Mouse (Mus musculus) left cerebral cortex, adult 9 months (tissue): ENCODE measurements at regions not wholly inside any gene's neighbourhood (a gene's known extent, or its start where the extent isn't known, plus 50 kb on each side); places are given as distances from the start of the nearest gene placed in this dataset.

Experiments used
- DNase-seq, 2 experiments: peaks; one replicate each; pipeline ENCODE4 v3.0.0; 2022; ENCODE audit warnings: low spot score in 2 of 2

DNA sequence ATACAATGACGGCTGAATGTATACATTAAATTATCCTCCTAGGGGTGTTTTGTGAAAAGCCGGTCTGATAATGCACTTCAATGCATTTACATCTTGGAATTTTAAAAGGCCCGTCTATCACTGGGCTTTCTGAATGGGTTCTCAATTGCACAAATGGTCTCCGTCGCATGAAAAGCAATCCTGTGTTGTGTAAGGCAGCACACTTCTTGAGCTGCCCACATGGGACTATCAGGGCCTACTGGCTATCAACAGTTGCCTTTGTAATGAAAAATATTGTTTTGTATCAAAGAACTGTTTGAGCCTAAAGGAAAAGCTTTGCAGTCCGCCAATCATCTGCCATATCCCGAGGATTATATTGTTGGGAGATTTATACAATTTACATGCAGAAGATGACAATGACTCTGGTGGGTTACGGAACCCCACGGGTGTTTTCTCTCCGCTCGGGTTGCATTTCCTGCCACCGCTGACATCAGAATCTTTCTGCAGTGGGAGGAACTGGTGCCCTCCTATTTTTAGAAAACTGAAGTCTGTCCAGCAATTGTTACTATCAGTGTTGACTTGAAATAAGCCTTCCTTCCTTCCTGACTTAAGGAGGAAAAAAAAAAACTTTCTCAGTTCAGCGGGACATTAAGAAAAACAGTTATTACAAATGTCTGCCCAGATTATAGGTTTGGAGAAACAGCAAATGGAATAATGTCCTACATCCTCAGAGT is 118.7 kb downstream of the Tmem26 start:
- DNase-seq, result no peak

DNA sequence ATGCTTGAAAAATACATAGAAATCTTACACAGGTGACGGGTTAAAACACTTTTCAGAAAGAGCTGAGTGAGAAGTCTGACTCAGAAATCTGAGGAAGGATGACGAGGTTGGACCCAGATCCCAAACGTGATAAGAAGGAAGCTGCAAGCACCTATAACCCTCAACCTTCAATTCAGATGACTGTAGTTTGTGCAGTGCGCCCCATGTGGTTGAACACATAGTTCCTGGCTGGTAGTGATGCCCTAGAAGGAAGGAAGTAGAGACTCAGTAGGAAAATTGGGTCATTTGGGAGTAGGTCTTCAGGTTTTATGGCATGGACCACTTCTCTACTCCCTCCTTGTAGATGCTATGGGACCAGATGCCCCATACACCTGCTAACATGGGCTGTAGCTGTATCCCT is 120.6 kb downstream of the Tmem26 start:
- no peak for DNase-seq

DNA sequence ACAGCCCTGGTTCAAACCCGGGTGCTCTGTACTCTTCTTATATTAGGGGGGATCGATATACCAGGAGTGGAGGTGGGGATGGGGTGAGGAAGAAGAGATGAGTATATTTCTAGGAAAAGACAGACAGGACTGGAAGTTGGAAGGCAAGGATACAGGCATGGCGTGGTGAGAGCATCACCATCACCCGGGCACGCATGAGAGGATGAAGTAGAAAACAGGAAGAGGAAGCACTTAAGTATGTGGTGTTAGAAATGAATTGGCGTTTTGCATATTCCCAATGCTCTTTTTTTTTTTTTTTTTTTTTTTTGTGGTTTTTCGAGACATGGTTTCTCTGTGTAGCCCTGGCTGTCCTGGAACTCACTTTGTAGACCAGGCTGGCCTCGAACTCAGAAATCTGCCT is 121.2 kb downstream of the Tmem26 start:
- DNase-seq, result no peak

DNA sequence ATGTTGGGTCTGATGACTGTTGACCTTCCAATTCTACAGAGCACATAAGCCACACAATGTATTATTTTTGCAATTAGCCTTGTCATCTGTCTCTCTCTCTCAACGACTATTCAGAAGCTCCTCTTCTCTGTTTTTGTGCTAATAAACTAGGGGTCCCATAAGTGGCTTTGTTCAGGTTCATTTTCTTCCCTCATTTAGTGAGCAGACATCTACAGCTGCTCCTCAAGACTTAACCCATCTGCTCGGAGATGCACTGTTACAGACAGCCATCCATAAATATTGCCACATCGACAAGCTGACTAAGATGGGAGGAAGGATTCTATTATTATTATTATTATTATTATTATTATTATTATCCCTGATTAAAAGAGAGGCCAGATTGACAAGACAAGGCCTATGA is 127.7 kb downstream of the Tmem26 start:
- DNase-seq, result no peak

DNA sequence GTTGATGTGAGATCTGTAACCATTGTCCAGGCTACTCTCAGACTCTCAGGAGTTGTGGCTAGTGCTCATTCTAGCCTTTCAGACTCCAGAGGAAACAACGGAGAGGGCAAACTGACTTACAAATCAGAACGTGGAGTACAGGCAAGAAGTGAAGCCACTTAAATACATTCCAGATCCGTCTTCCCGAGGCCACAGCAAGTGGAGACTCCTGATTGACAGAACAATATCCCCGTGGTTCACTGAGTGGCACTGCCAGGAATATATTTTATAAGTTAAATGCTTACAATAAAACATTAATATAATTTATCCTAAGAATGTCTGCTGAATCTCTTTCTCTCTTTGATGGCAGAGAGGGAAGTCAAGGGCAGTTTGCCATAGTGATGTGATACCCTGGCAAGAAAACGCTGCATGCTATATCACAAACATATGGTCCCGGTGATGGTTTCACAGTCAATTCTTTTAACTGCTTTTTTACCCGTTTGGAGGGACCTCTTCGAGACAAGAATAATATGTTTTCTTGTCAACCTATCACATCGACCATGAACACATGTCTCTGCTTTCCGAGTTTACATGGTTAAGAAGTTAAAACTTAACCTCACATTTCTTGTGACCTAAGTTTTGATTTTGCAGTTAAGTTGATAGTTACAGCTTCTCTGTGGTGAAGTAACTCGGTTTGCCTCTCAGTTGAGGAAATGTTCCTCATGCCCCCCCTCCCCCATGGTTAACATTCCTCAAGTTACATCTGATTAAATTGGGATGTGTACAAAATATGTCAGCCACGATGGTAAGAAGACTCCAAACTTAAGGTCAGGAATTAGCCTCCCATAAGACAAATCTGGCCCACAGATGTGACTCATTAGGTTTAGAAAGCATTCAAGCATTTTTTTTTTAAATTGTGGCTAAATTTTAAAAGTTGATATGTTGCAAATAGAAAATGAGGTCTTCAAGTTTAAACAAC is 132.8 kb downstream of the Tmem26 start:
- DNase-seq, result no peak

DNA sequence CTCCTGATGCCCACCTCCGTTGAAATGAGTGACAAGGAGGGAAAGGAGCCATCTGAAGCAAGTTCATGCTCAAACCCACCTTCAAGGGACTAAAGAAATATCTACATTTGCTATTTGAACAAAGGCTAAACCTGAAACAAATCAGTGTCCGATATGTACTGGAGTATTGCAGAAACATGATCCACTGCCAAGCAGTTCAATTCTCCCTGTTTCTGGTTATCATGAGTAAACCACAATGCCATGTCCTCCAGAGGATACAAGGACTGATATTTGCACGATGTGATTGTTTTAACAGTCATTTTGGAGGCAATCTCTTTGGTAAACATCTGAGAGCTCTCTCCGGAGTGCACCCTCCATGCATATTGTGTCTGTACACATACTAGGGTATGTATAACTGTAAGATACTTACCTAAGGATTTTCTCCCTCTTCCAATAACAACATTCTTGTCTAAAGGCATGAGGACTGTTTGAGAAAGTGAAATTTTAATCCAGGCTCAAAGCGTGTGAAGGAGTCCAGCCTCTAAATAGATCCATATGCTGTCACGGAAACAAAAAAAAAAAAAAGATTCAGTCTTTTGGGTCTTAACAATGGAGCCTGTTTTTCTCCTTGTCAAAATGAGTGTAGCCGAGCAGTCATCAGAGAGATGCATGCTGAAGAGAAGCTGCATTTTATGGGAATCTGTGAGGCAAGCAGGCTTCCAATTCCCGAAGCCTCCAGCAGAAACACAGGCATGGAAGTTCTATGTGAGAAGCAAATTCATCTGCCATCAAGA is 141.3 kb downstream of the Tmem26 start:
- no peak for DNase-seq

DNA sequence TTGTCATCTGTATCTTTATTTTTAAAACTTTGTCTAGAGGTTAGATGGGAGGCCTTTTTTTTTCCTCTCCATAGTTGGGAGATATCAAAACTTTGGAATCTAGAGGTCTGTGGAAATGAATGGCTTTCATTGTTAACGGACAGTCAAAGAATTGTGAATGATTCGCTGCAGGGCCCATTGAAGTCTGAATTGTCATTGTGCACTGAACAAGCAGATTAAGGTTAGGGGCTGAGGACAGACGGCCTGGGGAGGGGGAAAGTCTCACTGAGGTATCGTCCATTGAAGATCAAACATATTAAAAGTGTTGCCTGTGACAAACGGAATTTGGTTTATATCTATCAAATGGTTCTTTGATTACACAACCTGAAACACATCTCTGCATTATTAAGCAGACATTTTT is 142.3 kb downstream of the Tmem26 start:
- DNase-seq, result no peak

DNA sequence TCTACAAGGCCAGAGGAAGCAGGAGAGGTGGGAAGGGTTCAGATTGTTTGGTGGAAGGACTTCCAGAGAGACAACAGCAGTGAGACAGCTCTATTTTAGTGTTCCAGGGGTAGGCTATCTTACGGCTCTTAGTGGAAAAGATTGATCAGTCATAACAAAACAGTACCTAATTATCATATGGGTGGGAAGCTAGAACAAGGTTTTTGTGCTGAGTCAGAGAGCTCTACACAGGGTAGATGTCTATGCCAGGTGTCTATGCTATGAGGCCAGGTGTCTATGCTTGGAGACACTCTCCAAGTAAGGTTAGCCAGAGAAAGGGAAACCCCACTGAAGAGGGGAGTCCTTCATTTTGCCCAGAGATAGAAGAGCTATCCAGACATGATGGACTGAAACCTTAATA is 143.9 kb downstream of the Tmem26 start:
- DNase-seq, result no peak

DNA sequence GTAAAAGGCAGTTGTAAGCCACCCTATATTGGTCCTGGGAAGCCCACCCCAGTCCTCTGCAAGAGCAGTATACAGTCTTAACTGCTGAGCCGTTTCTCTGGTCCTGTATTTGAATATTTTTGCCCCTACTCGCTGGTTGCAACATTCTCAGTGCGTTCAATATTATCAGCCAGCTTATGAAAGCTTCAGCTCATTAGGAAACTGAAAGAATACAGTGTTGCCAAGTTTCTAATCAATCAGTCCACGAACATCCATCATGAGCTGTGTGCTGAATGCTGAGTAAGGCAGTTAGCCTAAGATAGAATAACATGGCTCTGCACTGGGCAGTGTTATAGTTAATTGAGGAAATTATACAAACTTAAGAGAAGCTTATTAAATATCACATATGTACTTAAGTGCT is 148.7 kb downstream of the Tmem26 start:
- no peak for DNase-seq

DNA sequence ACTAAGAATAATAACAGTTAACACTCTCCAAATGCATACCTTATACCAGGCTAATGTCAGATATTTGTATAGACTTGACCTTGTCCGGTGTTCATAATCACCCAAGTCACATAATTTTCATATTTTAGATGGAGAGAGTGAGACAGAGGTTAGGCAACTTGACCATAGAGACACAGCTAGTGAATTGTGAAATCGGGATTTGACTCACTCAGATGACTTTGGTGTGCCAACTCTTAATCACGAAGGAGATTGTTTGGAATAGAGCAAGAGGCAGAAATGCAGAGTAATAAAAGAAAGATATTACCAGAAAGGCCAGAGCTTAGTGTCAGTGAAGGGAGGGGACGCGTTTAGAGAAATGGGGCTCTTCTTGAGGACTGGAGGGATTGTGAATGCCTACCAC is 152.2 kb downstream of the Tmem26 start:
- DNase-seq, result no peak

DNA sequence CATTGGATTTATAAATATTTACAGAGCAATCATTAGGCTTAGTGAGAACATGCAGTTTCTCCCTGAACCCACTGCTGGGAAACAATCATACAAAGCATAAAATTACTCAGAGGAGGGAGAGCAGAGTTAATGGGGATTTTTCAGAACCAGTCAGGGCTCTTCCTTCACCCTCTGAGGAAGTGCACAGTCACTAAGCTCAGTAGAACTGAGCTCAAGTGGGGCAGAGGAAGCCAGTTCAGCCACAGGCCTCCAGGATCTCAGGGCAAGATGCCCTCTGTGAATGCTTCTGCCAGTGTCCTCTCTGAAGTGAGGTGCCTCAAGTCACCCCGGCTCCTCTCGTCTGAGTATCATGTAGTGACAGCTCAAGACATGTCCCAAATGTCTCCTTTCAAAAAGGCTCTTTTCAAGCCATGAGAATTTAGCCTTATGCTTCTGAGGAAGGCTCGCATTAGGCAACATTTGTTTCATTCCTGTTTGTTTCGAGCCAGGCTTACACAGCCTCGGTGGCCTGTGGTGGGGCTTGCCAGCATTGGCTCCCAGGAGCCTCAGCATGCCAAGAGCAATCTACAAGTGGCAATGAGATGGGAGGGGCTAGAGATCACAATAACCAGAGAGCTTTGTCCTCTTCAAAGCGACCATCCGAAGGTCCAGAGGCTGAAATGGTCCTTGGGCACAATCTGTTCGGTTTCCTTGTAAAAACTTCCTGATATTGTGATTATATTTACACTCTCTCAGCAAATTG is 169.8 kb downstream of the Tmem26 start:
- DNase-seq, result no peak

DNA sequence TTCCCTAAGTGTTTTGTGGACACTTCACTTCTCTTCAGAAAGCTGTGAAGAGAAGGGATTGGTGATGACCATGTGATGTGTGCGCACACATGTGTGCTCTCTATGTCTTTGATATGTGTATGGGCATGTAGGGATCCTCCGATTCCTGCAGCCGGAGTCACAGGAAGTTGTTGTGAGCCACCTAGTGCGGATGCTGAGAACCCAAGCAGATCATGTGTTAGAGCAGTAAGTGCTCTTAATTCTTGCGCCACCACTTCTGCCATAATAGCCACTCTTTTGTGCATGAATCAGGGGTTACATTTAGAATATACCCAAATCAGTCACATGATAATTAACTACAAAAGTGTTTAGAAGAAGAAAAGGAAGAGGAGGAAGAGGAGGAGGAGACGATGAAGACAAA is 170.7 kb downstream of the Tmem26 start:
- DNase-seq, result no peak

DNA sequence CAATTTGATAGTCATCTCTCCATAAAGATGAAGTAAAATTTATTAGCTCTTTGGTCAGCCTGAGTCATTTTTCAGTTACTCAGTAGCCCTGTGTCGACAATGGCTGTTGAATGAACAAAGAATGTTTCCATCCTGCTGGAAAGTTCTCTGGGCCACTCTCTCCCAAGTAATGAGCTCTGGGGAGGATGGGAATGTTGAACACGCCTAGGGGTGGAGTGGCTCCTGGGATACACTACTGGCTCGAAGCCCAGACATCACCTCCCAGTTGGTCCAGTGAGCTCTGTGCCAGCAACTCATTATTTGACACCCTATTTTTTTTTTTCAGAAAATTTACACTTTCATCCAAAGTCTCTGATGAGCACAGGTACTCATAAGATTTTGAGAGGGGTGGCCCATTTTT is 174.1 kb downstream of the Tmem26 start:
- DNase-seq, result no peak

DNA sequence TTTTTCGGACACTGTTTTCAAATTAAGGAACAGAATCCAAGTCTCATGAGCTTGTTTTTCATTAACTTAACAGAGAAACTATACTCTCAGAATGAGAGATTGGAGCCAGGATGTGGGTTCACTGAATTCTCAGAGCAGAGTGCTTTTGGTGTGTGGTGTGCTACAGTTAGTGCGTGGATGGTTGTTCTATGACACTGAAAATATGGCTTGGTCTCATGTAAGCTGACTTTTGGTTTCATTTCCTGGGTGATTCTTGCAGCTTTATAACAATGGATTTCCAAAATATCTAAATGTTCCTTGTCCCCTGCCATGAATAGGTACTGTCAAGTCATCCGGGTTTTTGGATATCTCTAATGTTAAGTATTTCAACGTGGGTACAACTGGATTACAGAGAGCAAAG is 177.7 kb downstream of the Tmem26 start:
- no peak for DNase-seq

DNA sequence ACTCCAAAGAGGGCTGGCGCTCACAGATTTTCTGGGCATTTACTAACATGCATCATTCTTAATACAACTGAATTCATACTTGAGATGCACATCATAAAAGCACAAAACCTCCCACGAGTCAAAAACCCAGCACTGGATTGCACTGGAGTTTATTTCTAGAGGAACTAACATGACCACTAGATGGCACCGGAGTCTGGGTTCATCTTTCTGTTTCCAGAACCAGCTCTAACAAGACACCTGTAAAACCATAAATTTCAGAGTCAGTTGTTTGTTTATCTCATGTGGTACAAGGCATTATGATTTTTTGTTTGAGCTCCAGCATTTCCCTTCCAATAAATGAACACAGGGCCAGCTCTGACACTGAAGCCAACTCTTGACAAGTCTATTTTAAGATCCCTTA is 179.2 kb downstream of the Tmem26 start:
- peak in 1 of 2 experiments; percentile 65 for DNase-seq

DNA sequence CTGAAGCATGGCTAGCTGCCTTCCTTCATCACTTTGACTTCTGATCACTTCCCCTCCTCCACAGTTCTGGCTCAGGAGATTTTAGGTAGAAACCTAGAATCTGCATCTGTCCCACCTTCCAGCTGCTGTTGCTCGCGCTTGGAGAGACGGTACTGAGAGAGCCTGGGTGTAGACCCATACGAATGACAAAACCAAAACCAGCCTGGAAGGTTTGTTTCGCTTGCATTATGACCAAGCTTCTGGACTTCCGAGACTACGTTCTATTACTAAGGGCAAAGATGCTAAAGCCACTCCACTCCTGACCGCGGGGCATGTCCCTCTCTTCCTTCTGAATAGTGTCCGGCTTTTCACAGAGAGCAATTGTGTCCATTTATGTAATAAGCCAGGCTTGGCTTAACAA is 180.9 kb downstream of the Tmem26 start:
- no peak for DNase-seq

DNA sequence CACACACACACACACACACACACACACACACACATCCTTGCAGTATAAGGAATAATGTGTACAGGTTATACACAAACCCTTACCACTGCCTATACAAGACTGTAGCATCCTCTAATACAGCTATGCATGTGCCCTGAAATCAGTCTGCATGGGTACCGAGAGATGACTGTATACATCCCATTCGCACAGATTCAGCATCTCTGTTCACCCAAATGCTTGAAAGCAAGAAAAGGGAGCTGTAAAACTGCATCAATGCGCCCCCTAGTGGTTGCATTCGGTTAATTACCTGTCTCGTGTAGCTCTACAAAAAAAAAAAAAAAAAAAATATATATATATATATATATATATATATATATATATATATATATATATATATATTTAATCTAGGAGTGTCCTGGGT is 184.8 kb downstream of the Tmem26 start:
- DNase-seq, result peak in 1 of 2 experiments; percentile 75

DNA sequence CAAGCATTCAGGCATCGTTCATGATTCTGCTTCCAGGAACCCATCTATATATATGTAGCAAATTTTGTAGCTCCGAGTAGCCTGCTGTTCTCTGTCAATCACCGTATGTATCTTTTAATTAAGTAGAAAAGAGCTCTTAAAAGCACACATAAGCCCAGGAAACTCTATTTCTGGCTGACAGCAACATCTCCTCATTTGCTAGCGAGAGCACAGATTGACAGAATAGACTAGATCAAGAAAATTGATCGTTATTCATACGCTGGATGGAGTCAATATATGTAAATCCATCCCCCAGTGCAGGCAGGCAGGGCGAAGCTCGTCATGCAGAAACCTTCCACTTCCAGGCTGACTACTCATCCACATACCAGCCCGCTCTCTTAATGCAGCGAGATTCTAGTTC is 185.6 kb downstream of the Tmem26 start:
- DNase-seq, result peak in 1 of 2 experiments; percentile 5

DNA sequence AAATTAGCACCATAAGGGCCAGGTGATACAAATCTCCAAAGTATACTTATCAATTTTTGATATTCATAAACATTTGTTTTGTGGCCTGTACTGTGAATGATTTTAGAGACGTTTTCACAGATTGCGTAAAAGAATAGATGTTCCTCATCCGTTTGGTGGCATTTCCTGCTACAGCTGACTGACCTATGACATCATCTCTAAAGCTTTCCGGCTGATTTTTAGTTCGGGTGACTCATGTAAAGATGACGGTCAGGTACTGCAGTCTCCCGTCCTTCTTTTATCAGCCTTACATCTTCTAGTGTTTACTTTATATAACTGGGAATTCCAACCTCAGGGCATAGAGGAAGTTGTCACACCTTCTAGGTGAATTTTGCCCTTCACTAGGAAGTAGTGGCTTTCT is 192.7 kb downstream of the Tmem26 start:
- DNase-seq, result no peak

DNA sequence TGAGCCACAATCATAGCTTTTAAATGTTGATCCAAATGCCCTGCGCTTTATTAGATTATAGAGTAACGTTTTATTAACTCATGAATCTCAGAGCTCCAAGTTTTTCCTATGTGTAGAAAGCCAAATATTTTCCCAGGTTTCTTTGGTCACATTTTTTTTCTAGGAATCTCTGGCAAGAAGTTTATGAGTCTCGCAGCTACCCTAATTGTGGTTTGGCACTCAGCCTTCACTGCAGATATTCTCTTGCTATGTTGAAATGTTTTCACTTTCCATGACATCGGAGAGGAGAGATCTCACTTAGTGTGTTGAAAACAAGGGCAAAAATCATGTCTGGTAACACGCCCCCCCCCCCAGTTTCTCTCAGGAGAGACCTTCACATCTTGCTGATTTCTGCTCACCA is 212.4 kb downstream of the Tmem26 start:
- DNase-seq, result no peak

DNA sequence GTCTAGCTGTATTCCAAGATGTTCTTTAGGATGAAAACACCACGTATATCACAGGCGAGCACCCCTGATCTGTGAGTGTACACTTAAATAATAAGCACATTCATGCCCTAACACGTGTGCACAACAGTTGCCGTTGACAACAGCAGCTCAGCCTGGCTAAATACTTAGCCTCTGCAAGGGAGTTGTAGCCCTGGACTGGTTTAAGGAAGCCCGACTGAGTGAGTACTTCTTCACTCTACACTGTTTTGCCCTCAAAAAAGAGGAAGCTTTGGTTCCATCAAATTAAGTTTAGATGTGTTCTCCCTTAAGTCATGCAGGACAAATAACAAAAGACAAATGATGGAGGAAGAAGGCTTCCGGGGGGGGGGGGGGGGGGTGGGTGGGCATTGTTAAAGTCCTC is 208.0 kb upstream of the Rhobtb1 start:
- no peak for DNase-seq

DNA sequence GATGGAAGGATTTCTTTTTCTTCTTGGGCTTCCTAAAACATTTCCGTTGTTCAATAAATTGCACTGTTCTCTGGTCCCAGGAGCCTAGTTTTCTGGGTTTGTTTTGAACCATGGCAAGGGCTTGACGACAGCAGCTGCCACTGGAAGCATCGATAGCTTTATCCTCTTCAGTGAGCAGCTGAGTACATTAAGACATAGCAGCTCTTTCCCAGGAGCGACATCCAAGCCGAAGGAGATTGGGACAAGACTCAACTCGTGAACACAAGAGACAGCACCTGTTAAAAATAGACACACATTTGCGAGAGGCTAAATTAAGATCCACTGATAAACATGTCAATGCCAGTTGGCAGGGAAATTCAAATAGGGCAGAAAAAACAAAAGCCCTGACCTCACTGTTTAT is 194.7 kb upstream of the Rhobtb1 start:
- no peak for DNase-seq
